Mouse (Mus musculus): ENCODE measurements at regions not wholly inside any gene's neighbourhood (a gene's known extent, or its start where the extent isn't known, plus 50 kb on each side); places are given as distances from the start of the nearest gene placed in this dataset.

- Histone ChIP-seq H3K4me3 (ENCODE audit: low read length) (no peak overlapping the region), H3K9ac (ENCODE audit: low read length) (no peak overlapping the region), H3K4me2 (ENCODE audit: low read depth, low read length) (no peak overlapping the region), H3K4me1 (ENCODE audit: control insufficient read depth, insufficient read depth, low read length) (no peaks in the 10 kb centered on the region), H3K36me3 (ENCODE audit: control insufficient read depth, insufficient read depth) (no peaks in the 10 kb centered on the region), H3K27ac (ENCODE audit: low read length) (no peak overlapping the region), H3K9me3 (replicated peaks; ENCODE audit: control insufficient read depth, low read length) (no peaks in the 10 kb centered on the region; the same call in 1 of the 2 replicates), H3K27me3 (ENCODE audit: control insufficient read depth, insufficient read depth, low read length) (no peaks in the 10 kb centered on the region)
- no peak for ATAC-seq (replicated peaks; ENCODE audit: extremely low read depth, insufficient read depth, low FRiP score)
- WGBS: 63% methylated on average over 5 of the region's 5 CpGs
Observed at GRCm38 (mm10) chr6:31307047-31307633, 91.4 kb upstream of the Mkln1 start.

- H3K9ac ChIP-seq (ENCODE audit: low read length): no peak overlapping the region
- ATAC-seq (replicated peaks; ENCODE audit: extremely low read depth, insufficient read depth, low FRiP score): no peak
Observed at GRCm38 (mm10) chr6:31307899-31308298, 90.6 kb upstream of the Mkln1 start.

GRCm38 (mm10) chr6:31310660-31311059 is 87.9 kb upstream of the Mkln1 start:
- Histone ChIP-seq H3K9ac (ENCODE audit: low read length) (no peak overlapping the region), H3K27me3 (ENCODE audit: control insufficient read depth, insufficient read depth, low read length) (no peaks in the 10 kb centered on the region), H3K9me3 (replicated peaks; ENCODE audit: control insufficient read depth, low read length) (peaks cover 2% of the 10 kb centered on the region; the same call in 1 of the 2 replicates), H3K4me2 (ENCODE audit: low read depth, low read length) (no peak overlapping the region), H3K4me3 (ENCODE audit: low read length) (no peak overlapping the region), H3K36me3 (ENCODE audit: control insufficient read depth, insufficient read depth) (no peaks in the 10 kb centered on the region), H3K27ac (ENCODE audit: low read length) (no peak overlapping the region), H3K4me1 (ENCODE audit: control insufficient read depth, insufficient read depth, low read length) (peaks cover 5% of the 10 kb centered on the region; the same call in 1 of the 2 replicates)
- ATAC-seq (replicated peaks; ENCODE audit: extremely low read depth, insufficient read depth, low FRiP score): no peak
- 68% methylated on average over 5 of the region's 5 CpGs for WGBS

More at GRCm38 (mm10) chr6:31307899-31308298, 90.6 kb upstream of the Mkln1 start:
- H3K9me3 ChIP-seq (replicated peaks; ENCODE audit: control insufficient read depth, low read length): no peaks in the 10 kb centered on the region; the same call in 1 of the 2 replicates
- 11% methylated on average over 4 of the region's 4 CpGs for WGBS
- no peak overlapping the region for H3K4me2 ChIP-seq (ENCODE audit: low read depth, low read length)
- no peaks in the 10 kb centered on the region for H3K36me3 ChIP-seq (ENCODE audit: control insufficient read depth, insufficient read depth)
- H3K4me1 ChIP-seq (ENCODE audit: control insufficient read depth, insufficient read depth, low read length): no peaks in the 10 kb centered on the region
- H3K4me3 ChIP-seq (ENCODE audit: low read length): no peak overlapping the region
- H3K27ac ChIP-seq (ENCODE audit: low read length): no peak overlapping the region
- H3K27me3 ChIP-seq (ENCODE audit: control insufficient read depth, insufficient read depth, low read length): no peaks in the 10 kb centered on the region

GRCm38 (mm10) chr6:31313869-31314470 is 84.6 kb upstream of the Mkln1 start:
- Histone ChIP-seq H3K9me3 (replicated peaks; ENCODE audit: control insufficient read depth, low read length) (peaks cover 2% of the 10 kb centered on the region; the same call in 1 of the 2 replicates), H3K36me3 (ENCODE audit: control insufficient read depth, insufficient read depth) (no peaks in the 10 kb centered on the region)
- ATAC-seq (replicated peaks; ENCODE audit: extremely low read depth, insufficient read depth, low FRiP score): no peak

GRCm38 (mm10) chr6:31317741-31318225 is 80.8 kb upstream of the Mkln1 start:
- 0 out of 2 replicates have a peak, but pooled peaks cover 2% of the 10 kb centered on the region for H3K9me3 ChIP-seq (replicated peaks; ENCODE audit: control insufficient read depth, low read length)
- H3K4me2 ChIP-seq (ENCODE audit: low read depth, low read length): peak overlapping the region; percentile 59
- no peak overlapping the region; the same call in 1 of the 2 replicates for H3K27ac ChIP-seq (ENCODE audit: low read length)
- H3K36me3 ChIP-seq (ENCODE audit: control insufficient read depth, insufficient read depth): no peaks in the 10 kb centered on the region
- H3K9ac ChIP-seq (ENCODE audit: low read length): no peak overlapping the region
- peak overlapping the region; percentile 31 for H3K4me3 ChIP-seq (ENCODE audit: low read length)
- peaks cover 19% of the 10 kb centered on the region for H3K4me1 ChIP-seq (ENCODE audit: control insufficient read depth, insufficient read depth, low read length)
- no peaks in the 10 kb centered on the region for H3K27me3 ChIP-seq (ENCODE audit: control insufficient read depth, insufficient read depth, low read length)
- ATAC-seq (replicated peaks; ENCODE audit: extremely low read depth, insufficient read depth, low FRiP score): no peak; the same call in 1 of the 2 replicates
- 7% methylated on average over 12 of the region's 12 CpGs for WGBS

More at GRCm38 (mm10) chr6:31313869-31314470, 84.6 kb upstream of the Mkln1 start:
- Histone ChIP-seq H3K9ac (ENCODE audit: low read length) (no peak overlapping the region), H3K4me1 (ENCODE audit: control insufficient read depth, insufficient read depth, low read length) (peaks cover 12% of the 10 kb centered on the region; the same call in 1 of the 2 replicates), H3K27ac (ENCODE audit: low read length) (no peak overlapping the region), H3K4me3 (ENCODE audit: low read length) (no peak overlapping the region), H3K27me3 (ENCODE audit: control insufficient read depth, insufficient read depth, low read length) (no peaks in the 10 kb centered on the region), H3K4me2 (ENCODE audit: low read depth, low read length) (no peak overlapping the region)
- WGBS: 51% methylated on average over 5 of the region's 5 CpGs

- H3K9ac ChIP-seq (ENCODE audit: low read length): no peak overlapping the region
- 0 out of 2 replicates have a peak, but pooled peaks cover 2% of the 10 kb centered on the region for H3K9me3 ChIP-seq (replicated peaks; ENCODE audit: control insufficient read depth, low read length)
- ATAC-seq (replicated peaks; ENCODE audit: extremely low read depth, insufficient read depth, low FRiP score): peak; percentile 55
- H3K4me2 ChIP-seq (ENCODE audit: low read depth, low read length): peak overlapping the region; percentile 59
- H3K4me1 ChIP-seq (ENCODE audit: control insufficient read depth, insufficient read depth, low read length): peaks cover 19% of the 10 kb centered on the region
- H3K27me3 ChIP-seq (ENCODE audit: control insufficient read depth, insufficient read depth, low read length): no peaks in the 10 kb centered on the region
- 3% methylated on average over 11 of the region's 11 CpGs for WGBS
- H3K4me3 ChIP-seq (ENCODE audit: low read length): peak overlapping the region; percentile 31
- H3K27ac ChIP-seq (ENCODE audit: low read length): no peak overlapping the region; the same call in 1 of the 2 replicates
- no peaks in the 10 kb centered on the region for H3K36me3 ChIP-seq (ENCODE audit: control insufficient read depth, insufficient read depth)
Observed at GRCm38 (mm10) chr6:31318506-31318905, 80.0 kb upstream of the Mkln1 start.

- Histone ChIP-seq H3K27ac (ENCODE audit: low read length) (no peak overlapping the region), H3K9me3 (replicated peaks; ENCODE audit: control insufficient read depth, low read length) (0 out of 2 replicates have a peak, but pooled peaks cover 2% of the 10 kb centered on the region), H3K36me3 (ENCODE audit: control insufficient read depth, insufficient read depth) (no peaks in the 10 kb centered on the region), H3K4me3 (ENCODE audit: low read length) (no peak overlapping the region), H3K4me1 (ENCODE audit: control insufficient read depth, insufficient read depth, low read length) (peaks cover 16% of the 10 kb centered on the region), H3K9ac (ENCODE audit: low read length) (no peak overlapping the region), H3K4me2 (ENCODE audit: low read depth, low read length) (no peak overlapping the region), H3K27me3 (ENCODE audit: control insufficient read depth, insufficient read depth, low read length) (no peaks in the 10 kb centered on the region)
- 73% methylated on average over 2 of the region's 2 CpGs for WGBS
- ATAC-seq (replicated peaks; ENCODE audit: extremely low read depth, insufficient read depth, low FRiP score): no peak
Observed at GRCm38 (mm10) chr6:31319431-31319830, 79.1 kb upstream of the Mkln1 start.

GRCm38 (mm10) chr6:31320141-31320830 is 78.2 kb upstream of the Mkln1 start:
- no peak overlapping the region for H3K27ac ChIP-seq (ENCODE audit: low read length)
- H3K4me2 ChIP-seq (ENCODE audit: low read depth, low read length): no peak overlapping the region
- 66% methylated on average over 3 of the region's 3 CpGs for WGBS
- peaks cover 16% of the 10 kb centered on the region for H3K4me1 ChIP-seq (ENCODE audit: control insufficient read depth, insufficient read depth, low read length)
- ATAC-seq (replicated peaks; ENCODE audit: extremely low read depth, insufficient read depth, low FRiP score): no peak
- no peak overlapping the region for H3K4me3 ChIP-seq (ENCODE audit: low read length)
- no peaks in the 10 kb centered on the region for H3K9me3 ChIP-seq (replicated peaks; ENCODE audit: control insufficient read depth, low read length)
- H3K9ac ChIP-seq (ENCODE audit: low read length): no peak overlapping the region
- no peaks in the 10 kb centered on the region for H3K27me3 ChIP-seq (ENCODE audit: control insufficient read depth, insufficient read depth, low read length)
- H3K36me3 ChIP-seq (ENCODE audit: control insufficient read depth, insufficient read depth): no peaks in the 10 kb centered on the region

Data from heart, embryonic 16.5 days (tissue).